Mouse (Mus musculus) cortical plate, adult 2 months (tissue): ENCODE measurements around the gene Slc6a9. TPM values are rescaled to one million over a fixed set of nuclear protein-coding genes. Genes with fewer than 3 reads are reported as not detected.

Experiments used
- H3K27ac ChIP-seq: fragments of 200-500 bp; 2 replicates; pipeline ENCODE4 v1.5.1; 2012; ENCODE audit warnings: low read length, control low read depth, inconsistent platforms; ENCODE audit not compliant: insufficient read depth
- H3K4me1 ChIP-seq: fragments of 200-500 bp; 2 replicates; pipeline ENCODE4 v1.6.1; 2011; ENCODE audit warnings: low read length; ENCODE audit not compliant: control insufficient read depth, insufficient read depth
- H3K4me3 ChIP-seq: fragments of 200-500 bp; 2 replicates; pipeline ENCODE4 v1.5.1; 2011; ENCODE audit warnings: mild to moderate bottlenecking, low read length, control low read depth; ENCODE audit not compliant: insufficient read depth
- CTCF ChIP-seq: fragments of 200-500 bp; IDR thresholded peaks from 2 replicates; pipeline ENCODE4 v1.5.1; 2011; ENCODE audit warnings: mild to moderate bottlenecking, control low read depth, low read length; ENCODE audit not compliant: insufficient read depth; ENCODE audit errors: extremely low read depth
- POLR2A ChIP-seq: fragments of 200-500 bp; IDR thresholded peaks from 2 replicates; pipeline ENCODE4 v1.6.1; 2011; ENCODE audit warnings: mild to moderate bottlenecking, low read length, control low read depth; ENCODE audit not compliant: insufficient read depth; ENCODE audit errors: extremely low read depth
- polyA plus RNA-seq: library from polyadenylated mRNA; depleted of rRNA; stranded (reverse); fragments of >200 nt; gene quantifications from 2 replicates; pipeline ENCODE4 v1.2.3, GENCODE M21; 2012; rRNA removed

The Slc6a9 gene
- polyA plus RNA-seq = 50.6 and 56.0 TPM in 2 replicates

DNA sequence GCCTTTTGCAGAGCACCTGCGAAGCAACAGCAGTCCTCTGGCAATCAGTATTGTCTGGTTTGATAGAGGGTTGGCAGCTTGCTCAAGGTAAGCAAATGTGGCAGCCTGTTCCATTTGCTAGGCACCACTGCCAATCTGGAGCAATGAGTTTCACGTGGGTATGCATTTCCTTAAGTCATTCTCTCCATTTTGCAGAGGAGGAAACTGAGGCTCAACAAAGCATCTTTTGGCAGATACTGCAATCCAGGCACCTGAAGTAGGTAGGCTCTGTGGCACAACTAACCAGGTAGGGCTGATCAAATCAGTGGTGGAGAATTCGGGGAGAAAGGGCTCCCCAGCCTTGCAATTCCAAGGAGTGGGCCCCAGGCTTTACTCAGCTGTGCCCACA lies at the start of gene Slc6a9:
Slc6a9 (plus strand) TSS at position 50 of the 388 bp plus-strand sequence.
- TF ChIP-seq CTCF (no peak), POLR2A (no peak)
- H3K4me3 ChIP-seq = peak within 1 kb of the TSS; percentile 78
- H3K4me1 ChIP-seq = no peaks in the 10 kb centered on the region
- H3K27ac ChIP-seq = peak within 1 kb of the TSS; percentile 86

DNA sequence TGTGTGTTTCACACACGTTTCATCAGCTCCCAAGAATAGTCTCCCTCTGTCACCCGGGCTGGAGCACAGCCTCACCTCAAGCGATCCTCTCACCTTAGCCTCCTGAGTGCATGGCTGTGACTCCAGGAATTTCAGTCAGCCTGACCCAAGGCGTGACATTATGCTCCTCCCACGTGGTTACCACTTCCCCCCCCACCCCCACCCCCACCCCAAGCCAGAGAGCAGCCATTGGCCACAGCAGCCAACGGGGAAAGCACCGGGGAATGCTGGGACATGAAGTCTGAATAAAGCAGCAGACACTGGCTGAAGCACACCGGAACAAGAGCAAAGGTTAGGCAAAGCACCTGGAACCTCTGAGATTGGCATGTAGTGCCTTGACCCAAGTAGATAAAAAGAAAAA lies 47.3 kb upstream of the Slc6a9 start:
- TF ChIP-seq CTCF (no peak), POLR2A (no peak)
- peak overlapping the region; percentile 49 for H3K4me3 ChIP-seq
- H3K27ac ChIP-seq = no peak overlapping the region
- H3K4me1 ChIP-seq = no peaks in the 10 kb centered on the region

DNA sequence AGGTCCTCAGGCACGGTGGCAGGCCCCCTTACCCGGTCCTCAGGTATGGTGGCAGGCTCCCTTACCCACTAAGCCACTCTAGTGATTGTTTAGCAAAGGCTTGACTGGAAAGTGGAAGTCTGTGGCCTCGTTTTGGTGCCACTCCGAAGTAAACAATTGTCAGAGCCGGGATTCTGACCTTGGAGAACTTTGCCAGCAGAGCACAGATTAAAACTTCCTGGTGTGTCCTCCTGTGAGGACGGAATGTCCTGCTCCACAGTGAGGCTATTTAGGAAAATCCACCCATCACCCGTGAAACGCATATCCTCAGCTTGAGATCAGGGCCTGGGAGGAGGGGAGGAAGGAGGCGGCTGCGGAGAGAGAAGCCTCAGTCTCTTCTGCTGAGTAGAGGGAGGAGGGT lies 46.0 kb upstream of the Slc6a9 start:
- Histone ChIP-seq H3K4me3 (no peak overlapping the region), H3K4me1 (no peaks in the 10 kb centered on the region), H3K27ac (no peak overlapping the region)
- no peak for TF ChIP-seq CTCF

DNA sequence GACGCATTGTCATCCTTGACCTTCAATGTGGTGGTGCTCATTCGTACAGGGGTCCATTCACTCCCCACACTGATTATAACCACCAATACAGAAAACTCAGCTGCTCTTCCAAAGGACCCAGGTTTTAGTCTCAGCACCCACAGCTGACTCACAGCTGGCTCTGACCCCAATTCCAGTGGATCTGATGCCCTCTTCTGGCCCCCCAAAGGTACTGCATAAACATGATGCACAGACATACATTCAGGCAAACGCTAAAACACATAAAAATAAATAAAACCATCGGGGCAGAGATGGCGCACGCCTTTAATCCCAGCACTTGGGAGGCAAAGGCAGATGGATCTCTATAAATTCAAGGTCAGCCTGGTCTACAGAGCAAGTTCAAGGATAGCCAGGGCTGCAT lies 34.4 kb upstream of the Slc6a9 start:
- TF ChIP-seq POLR2A (no peak), CTCF (no peak)
- no peaks in the 10 kb centered on the region for H3K4me1 ChIP-seq

DNA sequence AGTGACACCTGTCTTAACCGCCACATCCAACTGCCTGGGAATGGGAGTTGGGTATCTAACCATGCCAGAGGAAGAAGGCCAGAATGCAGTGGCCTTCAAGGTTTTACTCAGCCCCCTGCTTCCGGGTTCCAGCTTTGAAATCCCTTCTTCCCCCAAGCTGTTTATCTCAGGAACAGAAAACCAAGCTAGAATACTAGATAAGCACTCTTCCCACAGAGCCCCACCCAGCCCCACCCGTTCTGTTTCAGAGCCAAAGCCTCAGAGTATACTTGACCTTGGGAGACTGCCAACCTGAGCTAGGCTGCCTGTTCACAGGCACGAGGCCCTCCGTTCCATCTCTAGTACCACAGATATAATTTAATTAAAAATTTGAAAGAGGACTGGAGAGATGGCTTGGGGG lies 27.3 kb upstream of the Slc6a9 start:
- Histone ChIP-seq H3K4me3 (no peak overlapping the region), H3K27ac (no peak overlapping the region), H3K4me1 (no peaks in the 10 kb centered on the region)
- TF ChIP-seq CTCF = no peak
- no peak for TF ChIP-seq POLR2A

More for the DNA sequence above, 34.4 kb upstream of the Slc6a9 start:
- no peak overlapping the region for H3K4me3 ChIP-seq
- no peak overlapping the region for H3K27ac ChIP-seq

DNA sequence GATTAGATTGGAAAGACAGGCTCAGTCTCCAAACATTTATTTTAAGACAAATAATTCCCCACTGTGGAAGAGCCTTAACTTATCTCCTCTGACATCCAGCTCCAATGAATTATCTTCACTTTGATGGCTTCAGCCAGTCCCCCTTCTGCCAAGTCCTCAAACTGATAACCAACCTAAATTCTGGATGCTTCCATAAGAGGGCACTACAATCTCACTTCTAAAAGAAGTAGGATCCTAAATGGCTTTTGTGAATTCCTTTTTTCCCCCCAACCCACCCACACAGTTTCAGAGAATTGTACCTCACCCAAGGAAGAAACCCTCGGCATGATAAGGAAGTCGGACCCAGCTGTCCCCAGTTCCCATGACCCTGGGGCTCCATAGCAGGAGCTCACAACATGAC lies 23.4 kb upstream of the Slc6a9 start:
- TF ChIP-seq CTCF = no peak
- TF ChIP-seq POLR2A = no peak
- no peak overlapping the region for H3K4me3 ChIP-seq
- H3K27ac ChIP-seq = no peak overlapping the region
- no peaks in the 10 kb centered on the region for H3K4me1 ChIP-seq

DNA sequence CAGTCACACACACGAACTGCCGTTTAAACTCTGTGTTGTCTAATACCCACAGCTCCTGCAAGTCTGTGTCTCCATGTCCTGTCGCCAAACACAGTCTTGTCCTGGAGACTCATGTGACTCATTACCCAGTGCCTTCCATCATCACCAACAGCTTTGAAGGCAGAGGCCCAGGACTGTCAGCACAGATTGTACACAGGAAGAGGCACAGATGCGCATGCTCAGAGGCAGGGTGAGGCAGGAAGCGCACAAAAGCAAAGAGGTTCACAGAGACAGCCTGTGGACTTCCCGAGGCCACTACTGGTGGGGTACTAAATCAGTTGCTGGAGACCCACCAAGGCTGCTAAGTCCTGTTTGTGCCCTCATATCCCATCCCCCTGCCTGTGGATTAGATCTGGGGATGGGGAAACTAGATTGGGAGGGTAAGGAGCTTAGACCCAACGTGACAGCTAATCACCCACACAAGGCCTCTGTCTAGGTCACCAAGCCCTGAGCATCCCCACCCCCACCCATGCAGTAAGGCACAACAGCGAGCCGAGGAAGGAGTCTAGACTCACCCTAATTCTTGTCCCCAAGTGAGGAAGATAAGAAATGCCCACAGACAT lies 20.6 kb upstream of the Slc6a9 start:
- H3K27ac ChIP-seq = no peak overlapping the region
- H3K4me3 ChIP-seq = no peak overlapping the region
- no peaks in the 10 kb centered on the region for H3K4me1 ChIP-seq
- no peak for TF ChIP-seq POLR2A
- no peak for TF ChIP-seq CTCF

DNA sequence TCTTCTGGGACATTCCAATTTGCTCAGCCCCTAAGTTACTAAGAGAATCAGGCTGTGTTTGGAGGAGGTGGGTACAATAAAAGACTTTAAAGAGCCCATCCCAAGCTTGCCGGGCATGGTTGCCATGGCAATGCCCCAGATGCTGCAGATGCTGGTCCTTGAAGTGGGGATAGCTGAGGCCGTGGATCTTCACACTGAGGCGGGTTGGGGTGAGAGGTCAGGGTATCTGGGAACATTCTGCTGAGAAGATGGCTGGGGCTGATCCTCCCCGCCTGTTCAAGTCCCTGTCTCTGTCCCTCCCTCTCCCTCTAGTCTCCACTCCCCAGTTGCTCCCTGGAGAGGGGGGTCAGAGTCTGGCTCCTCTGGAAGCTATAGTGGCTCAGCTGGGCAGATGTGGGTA lies 20.0 kb upstream of the Slc6a9 start:
- Histone ChIP-seq H3K4me1 (no peaks in the 10 kb centered on the region), H3K4me3 (no peak overlapping the region), H3K27ac (no peak overlapping the region)
- TF ChIP-seq CTCF (no peak), POLR2A (no peak)

DNA sequence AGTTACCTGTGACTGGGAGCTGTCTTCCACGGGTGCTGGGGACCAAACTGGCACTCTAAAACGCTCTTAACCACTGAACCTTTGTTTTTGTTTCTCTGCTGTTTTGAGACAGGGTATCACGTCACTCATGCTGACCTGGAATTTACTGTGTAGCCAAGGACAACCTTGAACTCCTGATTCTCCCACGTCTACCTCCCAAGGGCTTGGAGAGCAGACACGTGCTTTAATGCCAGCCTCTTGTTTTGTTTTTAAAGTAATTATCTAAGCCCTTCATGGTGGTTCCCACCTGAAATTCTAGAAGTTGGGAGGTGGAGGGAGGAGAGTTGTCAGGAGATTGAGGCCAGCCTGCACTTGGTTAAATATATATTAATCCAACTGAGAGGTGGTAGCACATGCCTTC lies 17.5 kb upstream of the Slc6a9 start:
- H3K27ac ChIP-seq = no peak overlapping the region
- TF ChIP-seq CTCF (no peak), POLR2A (no peak)
- no peak overlapping the region for H3K4me3 ChIP-seq
- H3K4me1 ChIP-seq = no peaks in the 10 kb centered on the region

DNA sequence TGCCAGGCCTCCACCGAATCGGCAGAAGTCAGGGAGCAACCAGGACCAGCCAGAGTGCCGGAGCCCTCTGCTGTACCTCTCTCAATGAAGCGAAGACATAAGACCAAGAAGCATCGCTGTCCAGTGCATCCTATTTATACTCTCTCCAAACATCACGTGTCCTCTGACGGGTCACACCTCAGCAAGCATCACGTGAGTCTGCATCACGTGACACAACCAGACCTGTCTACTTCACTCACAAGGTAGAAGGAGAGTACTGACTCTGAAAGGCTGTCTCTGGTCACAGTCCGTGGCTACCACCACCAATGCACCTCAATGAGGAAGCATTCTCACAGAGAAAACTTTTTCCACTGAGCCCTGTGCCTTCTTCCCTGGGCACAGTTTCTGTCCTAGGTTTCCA lies 16.3 kb upstream of the Slc6a9 start:
- Histone ChIP-seq H3K27ac (no peak overlapping the region), H3K4me1 (no peaks in the 10 kb centered on the region), H3K4me3 (no peak overlapping the region)
- no peak for TF ChIP-seq CTCF
